Mouse (Mus musculus): ENCODE results near the gene Etfa. TPM values are rescaled to one million over a fixed set of nuclear protein-coding genes. Genes with fewer than 3 reads are reported as not detected.
A peak's percentile ranks its signal among the peaks of the same experiment; 100 is the strongest.

Gene Etfa
- polyA plus RNA-seq, 1 experiment: 59.7 TPM

DNA sequence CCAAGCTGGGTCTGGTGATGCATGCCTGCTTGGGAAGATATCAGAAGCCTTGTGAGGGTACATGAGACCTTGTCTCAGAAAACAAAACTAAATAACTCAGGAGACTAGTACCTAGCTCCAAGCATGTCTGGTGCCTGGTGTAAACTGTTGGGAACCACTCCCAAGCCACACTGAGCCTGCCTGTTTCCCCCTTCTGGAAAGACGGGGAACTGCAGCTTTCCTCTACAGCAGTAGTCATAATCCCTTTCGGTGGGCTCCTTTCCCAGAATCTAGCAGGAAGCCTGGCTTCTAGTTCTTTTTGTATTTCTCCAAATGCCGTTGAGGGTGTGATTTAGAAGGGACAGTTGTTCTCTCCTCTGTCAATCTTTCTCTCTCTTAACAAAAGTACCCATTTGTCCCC is 23.9 kb upstream of the Etfa start:
- 11% methylated on average over 3 of the region's 3 CpGs for WGBS
- DNase-seq (ENCODE audit: low read depth, low spot score): no peak

DNA sequence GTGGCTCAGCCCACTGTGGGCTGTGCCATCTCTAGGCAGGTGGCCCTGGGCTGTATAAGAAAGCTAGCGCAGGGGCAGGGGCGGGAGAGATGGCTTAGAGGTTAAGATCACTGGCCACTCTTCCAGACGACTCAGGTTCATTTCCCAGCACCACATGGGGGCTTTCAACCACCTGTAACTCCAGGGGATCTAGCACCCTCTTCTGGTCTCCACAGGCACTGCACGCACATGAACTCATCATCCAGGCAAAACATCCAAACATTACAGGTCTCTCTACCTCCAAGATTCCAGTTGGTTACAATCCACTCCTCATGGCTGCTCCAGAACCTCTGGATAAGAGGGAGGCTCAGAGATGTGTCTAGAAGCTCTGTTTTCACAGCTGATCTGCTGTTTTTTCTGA is 13.7 kb upstream of the Etfa start:
- 76% methylated on average over 4 of the region's 4 CpGs for WGBS
- no peak for DNase-seq (ENCODE audit: low read depth, low spot score)

DNA sequence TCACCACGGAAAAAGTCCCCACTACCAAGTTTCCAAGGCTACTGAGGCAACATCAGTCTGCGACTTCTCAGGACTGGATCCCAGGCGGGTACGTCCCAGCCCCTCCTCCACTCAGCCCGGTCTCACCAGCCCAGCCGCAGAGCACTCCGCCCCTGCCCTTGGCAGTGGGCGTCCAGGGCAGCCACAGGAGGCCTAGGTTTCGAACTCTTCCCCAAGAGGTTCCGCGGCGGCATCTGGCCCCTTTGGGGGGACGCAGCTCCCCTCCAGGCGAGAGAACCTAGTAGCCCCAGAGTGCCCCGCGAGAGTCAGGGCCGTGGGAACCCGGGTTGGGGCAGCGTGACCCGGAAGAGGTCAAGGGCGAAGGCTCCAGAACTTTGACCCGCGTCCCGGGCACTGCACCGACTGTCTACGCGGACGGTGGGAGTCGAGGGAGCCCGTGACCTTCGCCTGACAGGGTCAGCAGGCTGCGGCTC is 486 bp downstream of the Etfa start:
- WGBS: under 1% methylated on average over 32 of the region's 32 CpGs
- peak; percentile 11 for DNase-seq (ENCODE audit: low read depth, low spot score)

DNA sequence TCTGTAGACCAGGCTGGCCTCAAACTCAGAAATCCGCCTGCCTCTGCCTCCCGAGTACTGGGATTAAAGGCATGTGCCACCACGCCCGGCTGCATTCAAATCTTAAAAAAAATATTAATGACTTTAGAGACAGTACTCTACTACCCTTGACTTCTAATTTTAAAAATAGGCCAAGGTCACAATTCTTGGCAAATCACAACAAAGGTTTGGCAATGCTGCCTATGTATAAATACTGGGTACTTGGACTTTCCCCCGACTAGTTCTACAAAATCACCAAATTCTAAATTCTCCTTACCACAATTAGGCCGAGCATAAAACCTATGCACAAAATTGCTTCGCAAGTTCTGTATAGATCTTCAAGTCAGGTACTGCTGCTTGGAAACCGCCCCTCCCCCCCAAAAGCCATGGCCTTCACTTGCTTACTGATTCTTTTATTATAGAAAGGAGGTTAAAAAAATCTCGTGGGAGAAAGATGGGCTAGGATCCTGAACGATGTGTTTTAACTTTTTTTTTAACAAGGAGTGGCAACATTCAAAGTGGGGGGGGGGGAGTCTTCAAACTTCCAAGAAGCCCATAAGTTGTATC is 1.3 kb downstream of the Etfa start:
- DNase-seq (ENCODE audit: low read depth, low spot score): no peak
- WGBS: 69% methylated on average over 10 of the region's 10 CpGs

DNA sequence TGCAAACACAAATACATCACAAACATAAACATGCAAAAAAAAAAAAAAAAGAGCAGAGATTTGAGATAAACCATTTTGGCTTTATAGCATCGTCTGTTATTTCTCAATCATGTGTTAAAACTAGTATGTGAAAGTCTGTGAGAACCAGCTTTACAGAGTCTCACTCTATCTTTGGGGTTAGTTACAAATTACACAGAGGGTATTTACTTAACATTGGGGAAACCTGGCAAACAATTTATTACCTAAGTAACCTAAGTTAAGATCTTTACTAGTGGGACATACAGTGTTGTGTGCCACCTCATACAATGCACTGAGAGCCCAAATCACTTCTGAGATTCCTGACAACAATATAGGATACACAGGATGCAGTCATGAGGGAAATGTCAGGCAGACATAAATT is 2.3 kb downstream of the Etfa start:
- DNase-seq (ENCODE audit: low read depth, low spot score): no peak
- 57% methylated on average over 1 of the region's 1 CpGs for WGBS

DNA sequence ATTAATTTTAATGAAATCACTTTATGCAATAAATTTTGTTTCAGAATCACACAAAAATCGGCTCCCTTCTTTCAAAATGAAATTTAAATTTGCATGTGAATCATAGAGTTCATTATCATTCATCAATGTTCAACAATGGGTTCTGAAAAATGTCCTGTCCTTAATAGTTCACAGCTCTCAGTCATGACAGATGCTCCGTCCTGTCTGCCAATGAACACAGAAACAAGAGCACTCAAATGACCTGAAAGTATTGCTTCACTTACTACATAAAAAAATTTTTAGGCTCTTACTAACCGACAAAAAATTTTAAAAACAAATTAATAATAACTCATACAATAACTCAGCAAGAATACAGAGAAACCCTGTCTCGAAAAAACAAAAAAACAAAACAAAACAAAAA is 3.3 kb downstream of the Etfa start:
- 76% methylated on average over 4 of the region's 4 CpGs for WGBS
- DNase-seq (ENCODE audit: low read depth, low spot score): no peak

DNA sequence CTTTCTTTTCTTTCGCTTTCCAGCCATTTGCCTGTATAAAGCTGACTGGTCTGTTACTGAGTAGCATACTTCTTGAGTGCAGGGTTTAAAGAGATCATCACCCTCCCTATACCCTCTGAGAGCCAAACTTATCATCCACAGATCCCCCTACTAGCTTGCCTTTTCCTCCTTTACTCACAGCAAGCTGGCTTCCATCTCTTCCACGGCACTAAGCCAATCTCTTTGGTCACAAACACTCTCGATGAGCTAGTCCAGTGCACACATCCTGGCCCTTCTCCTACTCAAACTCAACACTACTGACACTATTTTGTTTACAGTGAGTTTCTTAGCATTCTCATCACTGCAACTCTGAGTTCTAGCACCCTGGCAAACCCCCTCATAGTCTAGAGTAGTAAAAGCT is 4.1 kb downstream of the Etfa start:
- DNase-seq (ENCODE audit: low read depth, low spot score): no peak
- 67% methylated on average over 3 of the region's 3 CpGs for WGBS

DNA sequence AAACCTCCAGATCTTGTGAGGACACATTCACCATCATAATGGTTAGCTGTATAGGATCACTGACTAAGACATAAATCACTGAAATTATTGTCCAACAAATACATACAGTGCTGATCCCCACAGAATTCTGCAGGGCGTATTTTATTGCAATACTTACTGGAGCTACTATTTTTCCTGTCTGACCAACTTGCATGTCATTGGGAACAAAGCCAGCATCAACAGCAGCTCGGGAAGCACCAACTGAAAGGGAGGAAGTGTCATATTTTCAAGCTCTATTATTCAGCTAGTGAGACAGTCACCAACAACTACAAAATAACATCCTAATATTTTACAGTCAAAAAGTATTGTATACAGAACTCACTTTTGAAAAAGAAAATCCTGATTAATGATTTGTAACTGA is 29.9 kb downstream of the Etfa start:
- 34% methylated on average over 2 of the region's 2 CpGs for WGBS
- no peak for DNase-seq (ENCODE audit: low read depth, low spot score)

DNA sequence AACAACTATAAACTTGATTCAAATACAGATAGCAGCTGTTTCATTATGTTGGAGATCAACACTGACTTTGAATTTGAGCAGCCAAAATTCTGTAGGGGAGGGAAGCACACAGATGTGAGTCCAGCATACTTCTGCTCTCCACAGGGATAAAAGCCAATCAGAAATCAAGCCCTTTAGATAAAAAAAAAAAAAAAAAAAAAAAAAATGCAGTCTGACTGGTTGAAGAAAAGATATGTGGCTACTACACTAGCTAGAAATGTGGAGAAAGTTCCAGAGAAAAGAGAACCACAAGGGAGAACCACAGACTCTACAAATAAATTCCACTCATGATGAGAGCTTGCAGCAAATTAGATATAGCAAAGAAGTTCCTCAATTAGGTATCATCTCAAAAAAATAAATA is 33.3 kb downstream of the Etfa start:
- DNase-seq (ENCODE audit: low read depth, low spot score): no peak

DNA sequence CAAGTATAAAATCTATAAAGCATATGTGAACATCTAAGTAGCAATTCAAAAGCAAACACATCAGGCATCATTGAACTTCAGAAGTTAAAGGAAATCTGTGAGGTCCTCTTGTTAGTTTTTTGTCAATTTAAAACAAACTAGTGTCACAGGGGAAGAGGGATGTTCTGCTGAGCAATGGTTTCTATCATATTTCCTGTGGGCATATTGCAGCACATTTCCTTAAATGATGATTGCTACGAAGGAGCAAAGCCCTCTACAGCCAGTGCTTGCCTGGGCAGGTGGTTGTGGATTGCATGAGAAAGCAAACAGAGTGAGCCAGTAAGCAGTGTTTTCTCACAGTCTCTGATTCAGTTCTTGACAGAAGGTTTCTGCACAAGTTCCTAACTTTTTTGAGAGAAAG is 36.0 kb downstream of the Etfa start:
- 53% methylated on average over 1 of the region's 1 CpGs for WGBS

DNA sequence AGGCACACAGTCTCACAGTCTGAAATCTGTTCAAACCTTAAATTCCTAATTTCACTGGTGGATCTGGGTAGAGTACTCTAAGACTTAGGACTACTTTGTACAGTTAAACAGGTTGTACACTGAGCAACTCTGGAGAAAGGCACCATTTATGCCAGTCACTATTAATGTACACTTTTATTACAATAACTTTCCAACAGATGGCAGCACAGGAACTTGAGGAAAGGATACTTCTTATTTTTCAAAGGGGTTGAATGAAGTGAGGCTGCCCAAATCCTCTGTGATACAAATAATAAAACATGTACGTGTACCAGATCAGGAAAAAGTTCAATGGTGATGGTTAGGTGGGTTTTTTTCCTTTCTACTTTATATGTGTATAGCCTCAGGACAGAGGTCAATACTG is 43.6 kb downstream of the Etfa start:
- 31% methylated on average over 1 of the region's 1 CpGs for WGBS
- no peak for DNase-seq (ENCODE audit: low read depth, low spot score)

More for the DNA sequence above, 36.0 kb downstream of the Etfa start:
- no peak for DNase-seq (ENCODE audit: low read depth, low spot score)

DNA sequence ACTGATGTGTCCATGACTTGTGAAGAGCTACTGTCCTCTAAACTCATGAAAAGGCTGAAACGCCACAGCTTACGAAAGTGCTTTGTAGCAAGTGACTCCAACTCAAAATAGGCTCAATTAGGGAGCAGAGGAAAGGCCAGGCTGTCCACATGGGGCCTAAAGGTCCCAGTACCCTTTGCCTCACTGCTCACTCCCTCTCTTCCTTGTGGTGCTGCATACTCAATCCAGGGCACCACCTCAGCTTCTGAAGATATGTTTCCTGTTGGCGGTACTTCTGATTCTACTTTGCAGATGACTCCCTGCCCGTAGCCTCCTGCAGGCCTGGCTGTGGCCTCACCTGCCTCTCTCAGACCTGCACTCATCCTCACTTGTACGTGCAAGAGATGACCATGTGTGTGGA is 58.7 kb downstream of the Etfa start:
- 93% methylated on average over 5 of the region's 5 CpGs for WGBS

DNA sequence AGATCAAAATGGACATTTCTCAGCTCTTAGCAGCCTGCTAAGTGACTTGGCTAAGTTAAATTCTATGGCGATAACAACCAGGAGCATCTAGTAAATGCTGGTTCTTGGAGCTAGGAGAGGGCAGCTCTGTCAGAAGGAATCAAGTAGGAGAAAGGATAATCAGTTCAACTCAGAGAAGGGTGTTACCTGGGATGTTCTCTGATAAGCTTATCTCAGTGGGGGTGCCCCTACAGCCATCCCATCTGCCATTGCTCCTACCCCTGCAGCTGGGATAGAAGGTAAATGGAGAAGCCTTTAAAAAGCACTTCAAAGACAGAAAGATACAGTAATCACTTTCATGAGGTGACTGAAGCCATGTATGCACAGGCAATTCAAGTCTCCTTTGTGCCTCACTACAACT is 59.1 kb downstream of the Etfa start:
- WGBS: 98% methylated on average over 1 of the region's 1 CpGs
- no peak for DNase-seq (ENCODE audit: low read depth, low spot score)

More for the DNA sequence above, 58.7 kb downstream of the Etfa start:
- no peak for DNase-seq (ENCODE audit: low read depth, low spot score)

DNA sequence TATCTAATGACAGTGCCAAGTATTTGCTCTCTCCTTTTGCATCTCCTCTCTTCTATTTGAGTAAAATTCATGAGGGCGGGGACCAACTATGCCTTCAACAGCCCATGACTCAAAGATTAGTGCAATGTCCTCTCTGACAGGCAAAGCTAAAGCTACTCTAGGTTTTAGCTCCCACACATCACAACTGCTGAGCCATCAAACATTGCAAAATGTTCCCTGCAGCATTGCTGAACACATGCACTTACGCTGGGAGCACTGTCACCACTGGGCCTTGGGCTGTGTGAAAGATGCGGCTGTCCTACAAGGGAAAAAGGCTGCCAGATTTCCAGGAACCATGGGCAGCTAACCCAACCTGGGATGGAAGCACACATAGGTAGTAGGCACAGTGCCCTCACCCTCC is 60.6 kb downstream of the Etfa start:
- no peak for DNase-seq (ENCODE audit: low read depth, low spot score)
- 91% methylated on average over 3 of the region's 3 CpGs for WGBS

DNA sequence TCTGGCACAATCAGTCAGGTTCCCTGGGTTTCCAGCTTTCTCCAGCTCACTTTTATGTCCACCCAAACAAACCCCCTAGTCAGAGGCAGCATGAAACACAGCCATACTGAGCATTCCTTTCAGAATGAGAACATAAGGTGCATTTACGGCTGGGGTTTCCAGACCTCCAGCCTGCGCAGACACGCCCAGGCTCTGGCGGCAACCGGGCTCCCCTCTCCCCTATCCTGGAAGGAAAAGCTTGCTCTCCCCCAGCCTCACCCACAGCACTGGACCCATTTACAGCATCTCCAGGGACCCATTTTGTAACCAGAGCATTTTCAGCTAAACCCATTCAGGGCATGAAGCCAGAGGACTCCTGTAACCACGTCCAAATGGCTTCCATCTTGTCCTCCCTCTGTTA is 62.0 kb downstream of the Etfa start:
- DNase-seq (ENCODE audit: low read depth, low spot score): no peak

DNA sequence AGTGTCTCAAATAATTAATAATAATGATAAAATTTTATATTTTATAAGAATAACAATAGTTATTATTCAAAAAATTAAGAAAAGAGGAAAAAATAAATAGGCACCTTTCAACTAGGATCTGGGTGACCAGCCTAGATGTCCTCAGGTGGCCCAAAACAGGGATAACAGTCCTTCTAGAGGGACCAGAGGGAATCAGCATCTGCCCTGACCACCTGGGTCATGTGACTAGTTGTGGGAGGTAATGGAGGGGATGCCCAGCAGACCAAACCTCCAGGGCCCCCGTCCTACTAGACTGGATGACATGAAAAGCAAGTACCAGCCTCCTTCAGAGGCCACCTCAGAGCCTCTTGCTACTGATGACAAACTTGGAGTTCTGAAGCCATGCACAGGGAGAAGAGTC is 62.9 kb downstream of the Etfa start:
- no peak for DNase-seq (ENCODE audit: low read depth, low spot score)
- 76% methylated on average over 1 of the region's 1 CpGs for WGBS

More for the DNA sequence above, 62.0 kb downstream of the Etfa start:
- WGBS: 76% methylated on average over 6 of the region's 6 CpGs

DNA sequence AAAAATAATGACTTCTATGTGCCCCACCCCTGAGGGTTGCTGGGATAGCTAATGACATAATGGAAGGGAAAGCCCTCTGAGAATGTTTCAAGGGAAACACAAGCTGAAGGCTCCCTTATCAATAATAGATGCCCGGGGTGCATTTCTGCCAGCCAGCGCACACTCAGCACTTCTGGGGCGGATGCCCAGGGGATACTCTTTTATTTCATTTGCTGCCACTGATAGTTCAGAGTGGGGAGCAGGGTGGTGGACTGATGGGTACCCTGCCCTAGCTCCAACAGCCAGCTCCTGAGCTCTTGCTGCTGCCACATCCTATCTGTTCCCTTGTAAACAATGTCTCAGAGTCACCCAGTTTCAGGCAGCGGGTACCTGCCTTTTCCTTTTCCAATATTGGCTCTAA is 64.5 kb downstream of the Etfa start:
- WGBS: 90% methylated on average over 4 of the region's 4 CpGs
- DNase-seq (ENCODE audit: low read depth, low spot score): no peak

DNA sequence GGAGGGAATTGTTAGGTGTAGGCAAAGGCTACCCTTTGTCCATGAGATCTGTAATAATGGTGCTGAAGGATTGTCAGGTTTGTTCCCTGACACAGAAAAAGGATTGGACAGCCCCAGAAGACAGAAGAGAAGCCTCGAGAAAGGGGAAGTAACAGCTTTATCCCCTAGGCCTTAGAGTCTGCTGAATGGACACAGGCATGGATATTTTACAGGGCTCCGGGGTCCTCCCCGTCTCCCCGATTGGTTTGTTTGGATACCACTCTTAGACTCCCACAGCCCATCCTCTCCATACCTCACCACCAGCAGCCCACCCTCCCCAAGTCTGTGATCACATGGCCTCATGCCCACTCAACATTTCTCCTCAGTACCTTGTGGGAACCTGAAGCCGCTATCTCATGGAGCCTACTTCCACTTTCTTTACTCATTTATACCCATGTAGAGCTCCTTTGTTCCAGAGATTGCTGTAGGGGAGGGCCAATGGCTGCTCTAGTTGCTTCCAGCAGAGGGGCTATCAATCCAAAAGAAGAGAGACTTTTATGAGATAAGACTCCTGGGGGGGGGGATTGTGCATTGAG is 72.8 kb downstream of the Etfa start:
- WGBS: 90% methylated on average over 5 of the region's 5 CpGs
- no peak for DNase-seq (ENCODE audit: low read depth, low spot score)

DNA sequence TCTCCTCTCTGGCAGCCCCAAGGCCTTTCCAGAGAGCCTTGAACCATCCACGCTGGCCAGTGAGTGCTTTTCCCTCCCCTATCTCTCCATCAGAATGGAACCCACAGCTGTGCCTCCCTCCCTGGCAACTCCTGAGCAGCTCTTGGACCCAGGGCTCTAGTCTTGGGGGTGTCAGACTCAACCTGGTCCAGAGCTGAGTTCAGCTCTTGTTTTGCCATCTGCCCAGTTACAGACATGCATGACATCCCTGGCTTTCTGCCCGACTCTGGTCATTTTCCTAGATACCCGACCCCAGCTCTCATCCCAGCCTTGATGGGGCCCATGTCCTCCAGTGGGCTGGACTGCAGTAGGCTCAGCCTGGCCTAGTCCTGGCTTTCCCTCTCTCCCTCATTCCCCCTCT is 73.6 kb downstream of the Etfa start:
- no peak for DNase-seq (ENCODE audit: low read depth, low spot score)
- WGBS: 47% methylated on average over 3 of the region's 3 CpGs

DNA sequence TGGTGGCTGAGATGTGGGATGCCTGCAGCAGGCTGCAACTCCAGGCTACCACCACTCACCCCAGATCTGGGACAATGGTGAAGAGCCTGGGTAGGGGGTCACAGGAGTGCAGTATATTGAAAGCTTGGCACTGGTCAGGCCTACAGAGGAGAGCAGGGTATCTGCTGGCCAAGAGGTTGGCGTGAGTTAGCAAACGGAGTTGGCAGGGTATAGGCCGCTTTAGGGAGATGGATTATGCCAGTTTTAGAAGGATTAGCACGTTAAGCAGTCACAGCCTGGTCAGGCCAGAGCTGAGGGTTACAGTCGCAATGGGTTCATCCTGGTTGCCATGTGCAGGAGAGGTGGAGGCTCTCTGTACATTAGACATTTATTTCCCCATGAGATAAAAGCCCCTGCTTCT is 78.2 kb downstream of the Etfa start:
- no peak for DNase-seq (ENCODE audit: low read depth, low spot score)
- 93% methylated on average over 5 of the region's 5 CpGs for WGBS

DNA sequence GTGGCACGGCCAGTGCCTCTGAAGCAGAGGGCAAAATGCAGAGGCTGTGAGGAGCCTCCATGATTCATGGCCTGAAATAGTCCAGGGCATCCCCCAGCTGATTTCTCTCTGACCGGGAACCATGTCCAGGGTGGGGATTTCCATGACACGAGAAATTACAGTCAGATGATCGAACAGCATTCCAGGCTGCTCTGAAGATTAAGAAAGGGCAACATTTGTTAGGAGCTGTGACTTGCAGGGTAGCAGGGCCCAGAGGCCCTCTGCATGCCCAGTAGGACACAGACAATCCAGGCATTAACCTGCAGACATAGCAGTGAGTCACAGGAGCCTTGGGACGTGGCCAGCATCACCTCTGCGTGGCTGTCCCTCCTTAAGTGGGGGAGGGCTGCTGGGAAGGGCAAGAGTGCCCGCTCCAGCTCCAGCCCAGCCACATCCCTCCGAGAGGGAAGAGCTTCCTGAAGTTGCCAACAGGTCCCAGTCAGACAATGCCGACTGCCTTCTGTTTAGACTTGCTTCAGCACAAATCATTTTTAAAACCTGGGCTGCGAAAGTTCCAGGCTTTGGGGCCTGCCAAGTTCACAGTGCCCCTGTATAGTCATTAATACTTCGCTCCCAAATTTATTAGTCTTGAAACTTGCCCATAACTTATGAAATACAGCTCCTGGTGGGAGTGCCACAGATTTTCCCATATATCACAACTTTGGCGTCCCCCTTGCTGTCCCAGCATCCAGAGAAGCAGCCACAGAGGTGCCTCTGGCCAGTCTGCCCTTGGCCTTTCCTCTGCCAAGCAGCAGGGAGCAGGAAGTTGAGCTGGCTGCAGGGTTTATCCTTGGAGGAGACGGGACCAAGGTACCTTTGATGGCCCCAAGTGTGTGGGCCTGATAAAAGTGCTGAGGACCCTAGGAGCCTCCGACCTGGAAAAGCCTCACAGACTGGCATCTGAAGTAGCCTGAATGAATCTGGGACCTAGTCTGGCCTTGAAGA is 79.4 kb downstream of the Etfa start:
- no peak for DNase-seq (ENCODE audit: low read depth, low spot score)
- 66% methylated on average over 14 of the region's 14 CpGs for whole genome bisulfite sequencing

Data from large intestine, adult 2 months (tissue).